Mouse (Mus musculus): ENCODE data around the gene Hoxb5.

Hoxb5 gene

DNA sequence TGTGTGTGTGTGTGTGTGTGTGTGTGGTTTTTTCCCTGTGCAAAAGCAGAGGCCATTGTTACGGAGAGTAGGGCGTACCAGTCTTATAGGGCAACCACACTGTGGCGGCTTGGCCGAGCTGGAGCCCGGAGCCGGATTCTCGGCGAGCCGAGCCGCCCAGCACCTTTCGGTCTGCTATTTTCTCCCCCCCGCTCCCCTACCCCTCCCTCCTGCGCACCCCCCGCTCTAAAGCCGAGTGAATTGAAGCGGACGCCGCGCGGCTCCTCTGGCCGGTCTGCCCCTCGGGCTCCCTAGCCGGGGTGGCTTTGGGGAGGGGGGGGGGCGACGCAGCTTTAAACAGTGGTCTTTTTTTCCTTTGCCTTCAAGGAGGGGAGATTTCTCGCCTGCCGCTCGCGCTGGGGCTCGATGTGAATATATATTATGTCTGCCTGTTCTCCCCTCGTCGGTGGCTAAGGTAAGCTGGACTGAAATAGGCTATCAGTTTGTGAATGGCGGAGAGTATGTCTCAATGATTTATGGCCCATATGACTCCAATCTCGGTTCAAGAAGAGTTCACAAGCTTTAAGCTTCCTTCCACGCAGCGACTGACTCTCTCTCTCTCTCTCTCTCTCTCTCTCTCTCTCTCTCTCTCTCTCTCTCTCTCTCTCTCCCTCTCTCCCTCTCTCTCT is 37.7 kb downstream of the Hoxb5 start:
- DNase-seq (ENCODE audit: low spot score): peak; percentile 40

- peak; percentile 57 for DNase-seq (ENCODE audit: low spot score)
Measured at GRCm38 (mm10) chr11:96341701-96342575, 38.8 kb downstream of the Hoxb5 start.

DNA sequence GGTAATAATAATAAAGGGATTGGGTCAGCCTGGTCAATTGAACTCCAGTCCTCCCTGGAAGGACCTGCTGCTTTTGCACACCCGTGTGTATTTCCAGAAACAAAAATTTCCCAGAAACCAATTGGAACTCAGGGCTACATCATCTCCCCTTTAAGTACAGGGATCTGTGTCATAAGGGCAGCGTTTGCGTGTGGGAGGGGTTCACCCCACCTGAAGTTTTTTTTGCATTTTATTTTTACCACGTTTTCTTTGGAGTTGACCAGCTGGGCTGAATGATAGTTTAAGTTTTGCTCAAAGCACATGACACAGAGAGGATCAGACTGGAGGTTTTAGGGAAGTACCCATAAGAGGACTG is 39.4 kb downstream of the Hoxb5 start:
- DNase-seq (ENCODE audit: low spot score): no peak

- DNase-seq (ENCODE audit: low spot score): no peak
Measured at GRCm38 (mm10) chr11:96343206-96343745, 40.1 kb downstream of the Hoxb5 start.

DNA sequence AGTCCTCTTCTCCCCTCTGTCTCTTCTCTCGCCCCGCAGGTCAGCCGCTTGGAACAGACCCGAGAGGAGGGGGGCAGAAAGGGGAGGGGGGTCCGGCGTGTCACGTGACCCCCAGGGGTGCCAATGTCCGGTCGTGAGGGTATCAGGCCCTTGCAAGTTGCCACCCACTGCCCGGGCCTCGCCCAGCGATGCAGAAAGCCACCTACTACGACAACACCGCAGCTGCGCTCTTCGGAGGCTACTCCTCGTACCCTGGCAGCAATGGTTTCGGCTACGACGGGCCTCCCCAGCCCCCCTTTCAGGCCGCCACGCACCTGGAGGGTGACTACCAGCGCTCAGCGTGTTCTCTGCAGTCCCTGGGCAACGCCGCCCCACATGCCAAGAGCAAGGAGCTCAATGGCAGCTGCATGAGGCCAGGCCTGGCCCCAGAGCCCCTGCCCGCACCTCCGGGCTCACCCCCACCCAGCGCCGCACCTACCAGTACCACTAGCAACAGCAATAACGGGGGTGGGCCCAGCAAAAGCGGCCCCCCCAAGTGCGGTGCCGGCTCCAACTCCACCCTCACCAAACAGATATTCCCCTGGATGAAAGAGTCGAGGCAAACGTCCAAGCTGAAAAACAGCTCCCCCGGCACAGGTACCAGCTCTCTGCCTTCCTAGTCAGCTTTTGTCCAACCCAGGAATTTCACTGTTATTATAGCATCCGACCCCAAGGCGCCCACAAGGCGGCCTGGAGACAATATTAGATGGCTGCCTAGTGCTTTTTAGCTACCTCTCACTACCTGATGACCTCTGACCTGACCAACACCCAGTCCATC is 41.1 kb downstream of the Hoxb5 start:
- no peak for DNase-seq (ENCODE audit: low spot score)

DNA sequence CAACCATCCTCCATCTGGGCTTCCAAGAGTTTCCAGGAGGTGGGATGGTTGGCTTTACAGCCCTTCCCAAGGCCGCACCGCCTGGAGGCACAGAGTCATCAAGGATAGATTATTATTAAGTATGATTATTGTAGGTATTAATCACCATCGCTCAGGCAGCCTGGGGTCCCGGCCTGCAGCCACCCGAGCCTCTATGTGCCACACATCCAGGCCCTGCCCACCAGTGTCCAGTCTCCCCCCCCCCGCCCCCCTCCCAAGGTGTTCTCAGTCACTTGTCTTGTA is 41.7 kb downstream of the Hoxb5 start:
- DNase-seq (ENCODE audit: low spot score): no peak

GRCm38 (mm10) chr11:96345220-96345892 is 42.2 kb downstream of the Hoxb5 start:
- DNase-seq (ENCODE audit: low spot score): no peak

GRCm38 (mm10) chr11:96345893-96346806 is 43.0 kb downstream of the Hoxb5 start:
- DNase-seq (ENCODE audit: low spot score): no peak

DNA sequence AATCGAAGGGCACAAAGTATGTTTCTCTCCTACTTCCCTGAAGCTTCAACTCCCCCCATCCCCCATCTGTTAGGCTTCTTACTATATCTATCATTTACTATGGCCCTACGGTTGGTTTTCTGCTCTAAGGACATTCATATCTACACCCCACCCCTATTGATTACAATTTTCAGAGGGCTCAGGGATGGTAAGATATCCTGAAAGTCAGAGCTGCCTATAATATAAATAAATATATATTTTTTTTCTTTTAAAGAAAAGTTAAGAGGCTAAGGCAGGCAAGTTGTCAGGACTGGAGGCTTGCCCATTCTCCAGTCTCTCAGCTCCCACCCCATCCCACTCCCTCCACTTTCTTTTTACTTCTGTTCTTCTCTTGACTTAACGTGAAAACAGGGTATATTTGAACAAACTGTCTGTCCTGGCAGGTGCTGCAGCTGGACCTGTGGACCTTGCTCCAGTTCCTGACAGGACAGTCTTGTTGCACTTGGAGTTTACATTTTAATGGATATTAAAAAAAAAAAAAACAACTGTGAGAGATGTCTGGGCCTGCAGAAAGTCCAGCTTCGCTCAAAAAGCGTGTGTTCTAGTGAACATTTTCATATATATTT is 43.9 kb downstream of the Hoxb5 start:
- no peak for DNase-seq (ENCODE audit: low spot score)

DNA sequence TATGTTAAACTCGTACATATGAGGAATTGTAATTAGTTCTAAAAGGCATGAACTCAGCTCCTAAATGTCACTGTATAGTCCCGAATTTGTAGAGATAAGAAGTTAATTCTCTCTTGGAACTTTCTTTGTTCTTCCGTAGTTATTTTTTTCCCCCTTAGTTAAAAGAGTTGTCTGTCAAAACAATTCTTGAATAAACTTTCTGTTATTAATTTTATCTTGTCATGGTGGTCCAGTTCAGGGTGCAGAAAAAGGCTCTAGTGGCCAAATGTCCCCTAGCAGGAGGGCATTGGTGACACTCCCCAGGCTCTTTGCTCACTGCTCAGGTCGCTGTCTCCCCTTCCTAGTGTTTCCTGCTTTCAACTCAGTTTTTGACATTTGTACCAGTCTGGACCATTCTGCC is 44.6 kb downstream of the Hoxb5 start:
- no peak for DNase-seq (ENCODE audit: low spot score)

- no peak for DNase-seq (ENCODE audit: low spot score)
Measured at GRCm38 (mm10) chr11:96348141-96348928, 45.2 kb downstream of the Hoxb5 start.

GRCm38 (mm10) chr11:96348988-96349387 is 45.9 kb downstream of the Hoxb5 start:
- no peak for DNase-seq (ENCODE audit: low spot score)

GRCm38 (mm10) chr11:96349491-96350340 is 46.6 kb downstream of the Hoxb5 start:
- DNase-seq (ENCODE audit: low spot score): peak; percentile 62

DNA sequence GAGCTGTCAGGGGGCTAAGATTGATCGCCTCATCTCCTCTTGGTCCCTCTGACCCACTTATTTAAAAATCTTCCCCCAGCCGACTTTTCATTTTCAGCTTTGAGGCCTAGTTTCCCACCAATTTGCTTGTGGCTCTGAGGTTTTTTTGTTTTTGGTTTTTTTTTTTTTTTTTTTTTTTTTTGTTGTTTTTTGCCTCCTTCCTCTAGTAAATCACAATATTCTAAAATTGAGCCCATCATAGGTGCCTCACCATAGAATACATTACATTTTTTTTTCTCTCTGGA is 47.1 kb downstream of the Hoxb5 start, which contains the start of gene Hoxb2:
Gene Hoxb2 (plus strand): TSS at position 185 of the 284 bp plus-strand sequence.
- no peak for DNase-seq (ENCODE audit: low spot score)

DNA sequence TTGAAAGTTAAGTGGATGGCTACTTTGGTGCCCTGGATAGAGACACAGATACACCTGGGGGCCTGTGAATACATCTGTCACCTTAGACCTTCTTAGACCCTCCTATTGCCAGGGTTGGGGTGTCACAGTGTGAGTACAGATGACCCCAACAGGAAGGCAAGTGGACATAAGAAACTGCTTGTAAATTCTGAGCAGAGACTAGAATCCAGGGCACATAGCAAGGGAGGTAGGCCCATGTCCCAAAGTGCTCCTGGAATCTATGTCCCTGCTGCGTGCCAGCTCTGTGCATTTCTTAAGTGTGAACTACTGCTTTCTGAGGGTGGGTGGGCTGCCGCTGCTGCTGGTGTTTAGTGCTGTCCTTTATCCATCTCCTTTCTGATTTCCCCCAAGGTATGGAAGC is 47.7 kb downstream of the Hoxb5 start:
- peak; percentile 14 for DNase-seq (ENCODE audit: low spot score)

DNA sequence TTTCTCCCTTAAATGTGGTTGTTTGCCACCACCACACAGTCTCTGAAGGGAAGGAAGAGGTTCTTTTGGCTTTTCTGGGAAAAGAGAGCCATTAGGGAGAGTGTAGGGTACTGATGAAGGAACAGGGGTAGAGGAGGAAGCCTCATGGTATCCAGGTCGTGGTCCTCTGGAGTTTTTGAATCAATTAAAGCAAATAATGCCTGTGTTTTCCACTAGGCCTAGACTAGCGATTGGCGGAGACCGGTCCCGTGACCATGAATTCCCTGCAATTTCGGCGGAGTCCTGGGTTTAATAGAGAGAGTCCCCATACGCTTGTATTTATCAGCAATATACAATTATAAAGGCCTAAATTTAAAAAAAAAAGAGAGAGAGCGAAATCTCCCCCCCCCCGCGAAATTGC is 48.2 kb downstream of the Hoxb5 start:
- peak; percentile 66 for DNase-seq (ENCODE audit: low spot score)

DNA sequence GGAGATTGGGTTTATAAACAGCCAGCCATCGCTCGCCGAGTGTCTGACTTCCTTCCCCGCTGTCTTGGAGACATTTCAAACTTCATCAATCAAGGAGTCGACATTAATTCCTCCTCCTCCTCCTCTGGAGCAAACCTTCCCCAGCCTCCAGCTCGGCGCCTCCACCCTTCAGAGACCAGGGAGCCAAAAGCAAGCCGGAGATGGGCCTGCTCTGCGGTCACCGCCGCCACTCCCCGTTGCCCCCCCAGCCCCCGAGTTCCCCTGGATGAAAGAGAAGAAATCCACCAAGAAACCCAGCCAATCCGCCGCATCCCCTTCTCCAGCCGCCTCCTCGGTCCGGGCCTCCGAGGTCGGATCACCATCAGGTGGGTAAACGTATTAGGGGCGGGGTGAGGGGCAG is 48.7 kb downstream of the Hoxb5 start:
- DNase-seq (ENCODE audit: low spot score): peak; percentile 68

DNA sequence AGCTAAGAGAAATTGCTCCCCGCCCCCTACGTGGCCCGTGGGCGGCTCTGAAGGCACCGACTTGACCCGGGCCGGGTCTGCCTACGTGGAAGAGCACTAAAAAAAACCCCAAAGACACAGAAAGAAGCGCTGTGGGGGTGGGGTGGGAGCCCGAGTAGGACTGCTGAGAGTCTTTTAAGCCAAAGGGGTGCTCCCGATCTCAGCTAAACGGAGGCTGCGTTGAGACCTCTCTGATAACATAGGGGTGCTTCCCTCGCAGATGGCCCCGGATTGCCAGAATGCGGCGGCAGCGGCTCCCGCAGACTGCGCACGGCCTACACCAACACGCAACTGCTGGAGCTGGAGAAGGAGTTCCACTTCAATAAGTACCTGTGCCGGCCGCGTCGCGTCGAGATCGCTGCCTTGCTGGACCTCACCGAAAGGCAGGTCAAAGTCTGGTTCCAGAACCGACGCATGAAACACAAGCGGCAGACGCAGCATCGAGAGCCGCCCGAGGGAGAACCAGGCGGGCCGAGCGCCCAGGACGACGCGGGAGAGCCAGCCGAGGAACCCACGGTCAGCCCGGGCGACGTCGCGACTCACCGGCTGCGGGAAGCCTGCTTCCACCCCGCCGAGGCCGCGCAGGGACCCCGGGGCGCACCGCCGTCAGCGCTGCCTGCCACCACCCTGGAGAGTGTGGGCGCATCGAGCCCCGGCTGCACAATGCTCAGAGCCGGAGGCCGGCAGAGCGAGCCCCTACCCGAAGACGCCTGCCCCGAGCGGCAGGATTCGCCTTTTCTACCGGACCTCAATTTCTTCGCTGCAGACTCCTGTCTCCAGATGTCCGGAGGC is 49.8 kb downstream of the Hoxb5 start:
- peak; percentile 73 for DNase-seq (ENCODE audit: low spot score)

Data from adipocyte (in vitro differentiated cells).